Mouse (Mus musculus) hindbrain, embryonic 16.5 days (tissue): ENCODE data around the gene Tmem18. TPM values are rescaled to one million over a fixed set of nuclear protein-coding genes. Genes with fewer than 3 reads are reported as not detected.

Experiments used
- ATAC-seq: fragments of 200-750 bp; cut with Nextera tagmentation; 2 replicates; pipeline ENCODE4 v1.8.0; 2017; ENCODE audit warnings: moderate TSS enrichment, moderate library complexity
- H3K27ac ChIP-seq: fragments of 300-500 bp; sonication (generic); 2 replicates; pipeline ENCODE4 v1.5.1; 2014; ENCODE audit warnings: low read depth, mild to moderate bottlenecking, control low read depth, low read length, moderate library complexity
- H3K27me3 ChIP-seq: fragments of 300-500 bp; sonication (generic); replicated peaks from 2 replicates; pipeline ENCODE4 v1.6.1; 2014; ENCODE audit warnings: low read length; ENCODE audit not compliant: control insufficient read depth, insufficient read depth
- H3K36me3 ChIP-seq: fragments of 300-500 bp; sonication (generic); 2 replicates; pipeline ENCODE4 v1.6.1; 2014; ENCODE audit warnings: mild to moderate bottlenecking, low read length, moderate library complexity, mixed read lengths; ENCODE audit not compliant: control insufficient read depth, insufficient read depth
- H3K4me1 ChIP-seq: fragments of 300-500 bp; sonication (generic); 2 replicates; pipeline ENCODE4 v1.6.1; 2014; ENCODE audit warnings: low read depth, low read length; ENCODE audit not compliant: control insufficient read depth, insufficient read depth
- H3K4me2 ChIP-seq: fragments of 300-500 bp; sonication (generic); 2 replicates; pipeline ENCODE4 v1.6.1; 2014; ENCODE audit warnings: mild to moderate bottlenecking, low read length, control low read depth, moderate library complexity
- H3K4me3 ChIP-seq: fragments of 300-500 bp; sonication (generic); 2 replicates; pipeline ENCODE4 v1.5.1; 2014; ENCODE audit warnings: mild to moderate bottlenecking, low read length, control low read depth, moderate library complexity
- H3K9ac ChIP-seq: fragments of 300-500 bp; sonication (generic); 2 replicates; pipeline ENCODE4 v1.6.1; 2014; ENCODE audit warnings: low read depth, mild to moderate bottlenecking, control low read depth, low read length, moderate library complexity
- H3K9me3 ChIP-seq: fragments of 300-500 bp; sonication (generic); 2 replicates; pipeline ENCODE4 v1.6.1; 2014; ENCODE audit warnings: mild to moderate bottlenecking, low read length, moderate library complexity; ENCODE audit not compliant: control insufficient read depth
- WGBS: fragments of 180-500 bp; shearing (Covaris S2); extraction: QIAGEN DNeasy Blood & Tissue Kit; methylation state at CpG from one replicate; pipeline ENCODE4 v1.1.7; 2014; 5-methylcytosine and 5-hydroxymethylcytosine counted together
- microRNA-seq: library from miRNA; unstranded; fragments of <30 nt; microRNA quantifications from one replicate; pipeline ENCODE4, GENCODE M21; 2017
- polyA plus RNA-seq: library from polyadenylated mRNA; unstranded; fragments of >200 nt; fragmentation: Nextera tagmentation; extraction: Ambion mirVana; gene quantifications from 2 replicates; pipeline ENCODE4 v1.2.1, GENCODE M21; 2015

The Tmem18 gene
- polyA plus RNA-seq, 1 experiment from 2014 or later, result 38.9 TPM

DNA sequence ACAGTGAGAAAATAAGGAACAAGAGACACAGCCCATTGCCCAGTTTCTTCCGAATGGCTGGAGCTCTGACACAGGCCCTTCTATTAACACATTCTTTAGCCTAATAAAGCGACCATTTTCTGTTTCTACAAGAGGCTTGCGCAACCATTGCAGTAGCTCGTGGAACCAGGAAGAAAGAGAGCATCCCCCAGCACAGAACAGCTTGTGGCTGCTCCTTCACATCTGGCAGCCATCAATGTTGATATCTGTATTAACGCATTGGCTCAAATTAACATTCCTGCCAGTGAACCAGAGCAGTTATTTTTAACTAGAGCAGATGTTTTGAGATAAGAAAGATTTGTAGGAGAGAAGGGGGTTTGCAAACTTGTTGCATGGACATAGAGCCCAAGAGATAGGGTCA, 44.2 kb downstream of the Tmem18 start:
- ATAC-seq, result no peak
- H3K9me3 ChIP-seq, result no peaks in the 10 kb centered on the region
- no peak overlapping the region for H3K27ac ChIP-seq
- H3K9ac ChIP-seq, result no peak overlapping the region
- no peak overlapping the region for H3K4me2 ChIP-seq
- no peaks in the 10 kb centered on the region for H3K36me3 ChIP-seq
- no peaks in the 10 kb centered on the region for H3K4me1 ChIP-seq
- WGBS, result 81% methylated on average over 5 of the region's 5 CpGs
- H3K27me3 ChIP-seq, result no peaks in the 10 kb centered on the region
- H3K4me3 ChIP-seq, result no peak overlapping the region

DNA sequence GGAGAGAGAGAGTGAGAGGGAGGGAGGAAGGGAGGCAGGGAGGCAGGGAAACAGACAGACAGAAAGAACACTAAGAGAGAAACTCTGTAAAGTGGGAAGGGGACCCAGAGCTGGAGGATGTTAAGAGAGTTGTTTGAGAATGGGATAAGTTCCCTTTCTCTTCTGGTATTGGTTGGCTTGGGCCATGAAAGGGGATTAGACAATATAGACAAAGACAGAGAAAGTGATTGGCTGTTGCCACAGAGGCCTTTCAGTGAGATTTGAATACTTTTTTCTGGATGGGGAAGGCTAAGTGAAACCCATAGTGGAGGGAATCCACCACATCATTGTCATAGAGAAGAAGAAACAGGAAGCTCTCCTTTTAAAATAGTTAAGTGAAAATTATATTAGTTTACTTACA, 50.3 kb downstream of the Tmem18 start:
- no peak overlapping the region for H3K4me3 ChIP-seq
- no peaks in the 10 kb centered on the region for H3K27me3 ChIP-seq
- H3K9ac ChIP-seq, result no peak overlapping the region
- no peaks in the 10 kb centered on the region for H3K36me3 ChIP-seq
- no peak overlapping the region for H3K27ac ChIP-seq
- H3K4me1 ChIP-seq, result no peaks in the 10 kb centered on the region
- H3K9me3 ChIP-seq, result no peaks in the 10 kb centered on the region
- ATAC-seq, result no peak
- H3K4me2 ChIP-seq, result no peak overlapping the region

Small RNA genes within 50 kb of the gene (microRNA-seq; reads per million reads assigned to microRNA genes)
- gene Gm25243, result not detected

Other genes with a start within 250 kb of the Tmem18 start
- gene Sntg2, start 211.1 kb upstream of the Tmem18 start, polyA plus RNA-seq, result 4.4 and 6.2 TPM in 2 replicates